Mouse (Mus musculus) hindbrain, embryonic 12.5 days (tissue): ENCODE data around the gene Tmx1. TPM values are rescaled to one million over a fixed set of nuclear protein-coding genes. Genes with fewer than 3 reads are reported as not detected.

Source experiments
- ATAC-seq: fragments of 200-750 bp; cut with Nextera tagmentation; 2 replicates; pipeline ENCODE4 v1.8.0; 2017; ENCODE audit warnings: moderate TSS enrichment; ENCODE audit not compliant: low FRiP score
- H3K27ac ChIP-seq: fragments of 300-500 bp; sonication (generic); 2 replicates; pipeline ENCODE4 v1.5.1; 2016; ENCODE audit warnings: mild to moderate bottlenecking
- H3K27me3 ChIP-seq: fragments of 300-500 bp; sonication (generic); 2 replicates; pipeline ENCODE4 v1.6.1; 2016; ENCODE audit warnings: mild to moderate bottlenecking
- H3K36me3 ChIP-seq: fragments of 300-500 bp; sonication (generic); 2 replicates; pipeline ENCODE4 v1.6.1; 2016; ENCODE audit warnings: mild to moderate bottlenecking
- H3K4me1 ChIP-seq: fragments of 300-500 bp; sonication (generic); 2 replicates; pipeline ENCODE4 v1.6.1; 2016
- H3K4me2 ChIP-seq: fragments of 300-500 bp; sonication (generic); replicated peaks from 2 replicates; pipeline ENCODE4 v1.6.1; 2016; ENCODE audit warnings: mild to moderate bottlenecking
- H3K4me3 ChIP-seq: fragments of 300-500 bp; sonication (generic); 2 replicates; pipeline ENCODE4 v1.5.1; 2016; ENCODE audit warnings: mild to moderate bottlenecking
- H3K9ac ChIP-seq: fragments of 300-500 bp; sonication (generic); 2 replicates; pipeline ENCODE4 v1.6.1; 2016; ENCODE audit warnings: mild to moderate bottlenecking, moderate library complexity
- H3K9me3 ChIP-seq: fragments of 300-500 bp; sonication (generic); replicated peaks from 2 replicates; pipeline ENCODE4 v1.6.1; 2016; ENCODE audit warnings: mild to moderate bottlenecking
- WGBS: fragments of 180-500 bp; shearing (Covaris S2); methylation state at CpG from one replicate; pipeline ENCODE4 v1.1.7; 2016; 5-methylcytosine and 5-hydroxymethylcytosine counted together
- polyA plus RNA-seq: library from polyadenylated mRNA; unstranded; fragments of >200 nt; fragmentation: Nextera tagmentation; extraction: Ambion mirVana; gene quantifications from 2 replicates; pipeline ENCODE4 v1.2.1, GENCODE M21; 2016

The Tmx1 gene
- polyA plus RNA-seq, 1 experiment from 2014 or later = 130 TPM

- H3K4me2 ChIP-seq = no peak overlapping the region
- no peak overlapping the region for H3K9ac ChIP-seq
- H3K36me3 ChIP-seq = no peaks in the 10 kb centered on the region
- WGBS = 96% methylated on average over 3 of the region's 3 CpGs
- no peak overlapping the region for H3K27ac ChIP-seq
- peaks cover 20% of the 10 kb centered on the region for H3K4me1 ChIP-seq
- ATAC-seq = no peak
- no peaks in the 10 kb centered on the region for H3K27me3 ChIP-seq
- no peak overlapping the region for H3K4me3 ChIP-seq
- no peaks in the 10 kb centered on the region for H3K9me3 ChIP-seq
Observed at GRCm38 (mm10) chr12:70451533-70451932, 1.4 kb upstream of the Tmx1 start.

- no peaks in the 10 kb centered on the region for H3K27me3 ChIP-seq
- peaks cover 4% of the 10 kb centered on the region; the same call in 1 of the 2 replicates for H3K36me3 ChIP-seq
- WGBS = 88% methylated on average over 2 of the region's 2 CpGs
- no peak overlapping the region for H3K27ac ChIP-seq
- ATAC-seq = no peak
- no peaks in the 10 kb centered on the region for H3K9me3 ChIP-seq
- peaks cover 20% of the 10 kb centered on the region for H3K4me1 ChIP-seq
- peak overlapping the region; percentile 82; the same call in 1 of the 2 replicates for H3K4me3 ChIP-seq
- H3K9ac ChIP-seq = peak overlapping the region; percentile 87; the same call in 1 of the 2 replicates
- peak overlapping the region; percentile 70 for H3K4me2 ChIP-seq
Observed at GRCm38 (mm10) chr12:70452143-70452542, 752 bp upstream of the Tmx1 start.

- no peak for ATAC-seq
- no peaks in the 10 kb centered on the region for H3K9me3 ChIP-seq
- peaks cover 28% of the 10 kb centered on the region for H3K36me3 ChIP-seq
- peak overlapping the region; percentile 70 for H3K4me2 ChIP-seq
- H3K4me3 ChIP-seq = no peak overlapping the region
- WGBS = 93% methylated on average over 8 of the region's 8 CpGs
- no peaks in the 10 kb centered on the region for H3K27me3 ChIP-seq
- peaks cover 20% of the 10 kb centered on the region for H3K4me1 ChIP-seq
- H3K9ac ChIP-seq = no peak overlapping the region
- no peak overlapping the region for H3K27ac ChIP-seq
Observed at GRCm38 (mm10) chr12:70455226-70455625, 2.3 kb downstream of the Tmx1 start.

- Histone ChIP-seq H3K9ac (no peak overlapping the region), H3K9me3 (no peaks in the 10 kb centered on the region), H3K27ac (no peak overlapping the region), H3K4me3 (no peak overlapping the region), H3K36me3 (peaks cover 49% of the 10 kb centered on the region), H3K4me2 (no peak overlapping the region), H3K4me1 (peaks cover 8% of the 10 kb centered on the region; the same call in 1 of the 2 replicates), H3K27me3 (no peaks in the 10 kb centered on the region)
- ATAC-seq = no peak
- WGBS = 91% methylated on average over 1 of the region's 1 CpGs
Observed at GRCm38 (mm10) chr12:70459546-70459945, 6.7 kb downstream of the Tmx1 start.

GRCm38 (mm10) chr12:70464016-70464415 lies 11.1 kb downstream of the Tmx1 start:
- no peak for ATAC-seq
- Histone ChIP-seq H3K4me3 (no peak overlapping the region), H3K9me3 (no peaks in the 10 kb centered on the region), H3K9ac (no peak overlapping the region), H3K4me2 (no peak overlapping the region), H3K4me1 (no peaks in the 10 kb centered on the region), H3K27me3 (no peaks in the 10 kb centered on the region), H3K36me3 (peaks cover 50% of the 10 kb centered on the region), H3K27ac (no peak overlapping the region)
- WGBS = 91% methylated on average over 4 of the region's 4 CpGs

GRCm38 (mm10) chr12:70475336-70475735 lies 22.4 kb downstream of the Tmx1 start:
- 84% methylated on average over 3 of the region's 3 CpGs for WGBS
- no peak overlapping the region for H3K27ac ChIP-seq
- H3K27me3 ChIP-seq = no peaks in the 10 kb centered on the region
- H3K9ac ChIP-seq = no peak overlapping the region
- no peak overlapping the region for H3K4me3 ChIP-seq
- H3K4me1 ChIP-seq = peaks cover 2% of the 10 kb centered on the region; the same call in 1 of the 2 replicates
- ATAC-seq = no peak
- no peak overlapping the region for H3K4me2 ChIP-seq
- H3K9me3 ChIP-seq = no peaks in the 10 kb centered on the region
- H3K36me3 ChIP-seq = no peaks in the 10 kb centered on the region

GRCm38 (mm10) chr12:70476884-70477576 lies 24.1 kb downstream of the Tmx1 start:
- H3K4me2 ChIP-seq = no peak overlapping the region
- no peak overlapping the region for H3K4me3 ChIP-seq
- WGBS = 78% methylated on average over 16 of the region's 16 CpGs
- no peak for ATAC-seq
- no peaks in the 10 kb centered on the region for H3K36me3 ChIP-seq
- H3K4me1 ChIP-seq = peaks cover 2% of the 10 kb centered on the region; the same call in 1 of the 2 replicates
- no peaks in the 10 kb centered on the region for H3K27me3 ChIP-seq
- no peaks in the 10 kb centered on the region for H3K9me3 ChIP-seq
- no peak overlapping the region for H3K9ac ChIP-seq
- no peak overlapping the region for H3K27ac ChIP-seq

GRCm38 (mm10) chr12:70477593-70478287 lies 24.8 kb downstream of the Tmx1 start:
- Histone ChIP-seq H3K27me3 (no peaks in the 10 kb centered on the region), H3K4me3 (no peak overlapping the region), H3K9ac (no peak overlapping the region), H3K27ac (no peak overlapping the region), H3K4me2 (no peak overlapping the region), H3K4me1 (peaks cover 2% of the 10 kb centered on the region; the same call in 1 of the 2 replicates), H3K9me3 (no peaks in the 10 kb centered on the region), H3K36me3 (no peaks in the 10 kb centered on the region)
- ATAC-seq = no peak
- 79% methylated on average over 16 of the region's 16 CpGs for WGBS

- H3K9me3 ChIP-seq = no peaks in the 10 kb centered on the region
- no peaks in the 10 kb centered on the region for H3K4me1 ChIP-seq
- WGBS = 91% methylated on average over 7 of the region's 7 CpGs
- H3K9ac ChIP-seq = no peak overlapping the region
- ATAC-seq = no peak
- no peaks in the 10 kb centered on the region for H3K27me3 ChIP-seq
- no peak overlapping the region for H3K4me3 ChIP-seq
- no peaks in the 10 kb centered on the region for H3K36me3 ChIP-seq
- H3K4me2 ChIP-seq = no peak overlapping the region
- H3K27ac ChIP-seq = no peak overlapping the region
Observed at GRCm38 (mm10) chr12:70485956-70486355, 33.1 kb downstream of the Tmx1 start.

GRCm38 (mm10) chr12:70486716-70487480 lies 34.0 kb downstream of the Tmx1 start:
- ATAC-seq = no peak
- no peak overlapping the region for H3K4me2 ChIP-seq
- H3K36me3 ChIP-seq = no peaks in the 10 kb centered on the region
- 78% methylated on average over 6 of the region's 6 CpGs for WGBS
- no peaks in the 10 kb centered on the region for H3K9me3 ChIP-seq
- no peak overlapping the region for H3K9ac ChIP-seq
- no peaks in the 10 kb centered on the region for H3K27me3 ChIP-seq
- H3K27ac ChIP-seq = no peak overlapping the region
- no peak overlapping the region for H3K4me3 ChIP-seq
- no peaks in the 10 kb centered on the region for H3K4me1 ChIP-seq

GRCm38 (mm10) chr12:70492441-70492840 lies 39.5 kb downstream of the Tmx1 start:
- Histone ChIP-seq H3K4me3 (no peak overlapping the region), H3K27me3 (no peaks in the 10 kb centered on the region), H3K9me3 (no peaks in the 10 kb centered on the region), H3K9ac (no peak overlapping the region), H3K27ac (no peak overlapping the region), H3K36me3 (no peaks in the 10 kb centered on the region), H3K4me2 (no peak overlapping the region), H3K4me1 (peaks cover 7% of the 10 kb centered on the region)
- ATAC-seq = no peak
- 92% methylated on average over 10 of the region's 10 CpGs for WGBS
